Mouse (Mus musculus) G1E (cell line): ENCODE results near the gene Mgst2.

Experiments
- CTCF ChIP-seq: IDR thresholded peaks from 2 replicates; pipeline ENCODE4 v1.5.1; 2012; ENCODE audit warnings: low read depth, low read length, inconsistent platforms, mixed read lengths
- GATA1 ChIP-seq: IDR thresholded peaks from 2 replicates; pipeline ENCODE4 v1.6.1; 2012; ENCODE audit warnings: borderline replicate concordance, low read length, inconsistent platforms, mixed read lengths
- GATA2 ChIP-seq: IDR thresholded peaks from 2 replicates; pipeline ENCODE4 v1.6.1; 2012; ENCODE audit warnings: low read depth, low read length, inconsistent platforms, borderline replicate concordance
- POLR2AphosphoS5 ChIP-seq: IDR thresholded peaks from 2 replicates; pipeline ENCODE4 v1.6.1; 2012; ENCODE audit warnings: low read depth, low read length, inconsistent platforms; ENCODE audit not compliant: insufficient replicate concordance
- TAL1 ChIP-seq: conservative IDR thresholded peaks from 2 replicates; pipeline ENCODE4 v1.6.1; 2012; ENCODE audit warnings: low read depth, low read length, inconsistent platforms, mixed read lengths

- TF ChIP-seq TAL1 (no peak), CTCF (no peak), POLR2AphosphoS5 (no peak), GATA1 (no peak), GATA2 (no peak)
Observed at GRCm38 (mm10) chr3:51694576-51694975, 34.4 kb downstream of the Mgst2 start.
